Mouse (Mus musculus) urinary bladder, postnatal 36 days (tissue): ENCODE results near the gene Pabpn1l.
"Not testable (repeated sequence)": the region's sequence is repeated elsewhere in the genome, so short reads cannot be mapped to it uniquely, and the experiment has no call there.

Source experiments
- DNase-seq, 2 experiments: peaks; one replicate each; pipeline ENCODE4 v3.0.0; 2022; ENCODE audit warnings: low spot score in 2 of 2, mixed read lengths in 1 of 2

Gene Pabpn1l

GRCm38 (mm10) chr8:122648192-122648970 lies 25.8 kb upstream of the Pabpn1l start:
- no peak for DNase-seq

- no peak for DNase-seq
Measured at GRCm38 (mm10) chr8:122646337-122646736, 23.8 kb upstream of the Pabpn1l start.

GRCm38 (mm10) chr8:122644175-122644954 lies 21.8 kb upstream of the Pabpn1l start:
- no peak for DNase-seq

GRCm38 (mm10) chr8:122642071-122642470 lies 19.5 kb upstream of the Pabpn1l start:
- DNase-seq: no peak

GRCm38 (mm10) chr8:122641406-122641805 lies 18.9 kb upstream of the Pabpn1l start:
- DNase-seq: no peak

- DNase-seq: no peak
Measured at GRCm38 (mm10) chr8:122640825-122641224, 18.3 kb upstream of the Pabpn1l start.

GRCm38 (mm10) chr8:122639521-122640248 lies 17.1 kb upstream of the Pabpn1l start:
- peak; percentile 37 to 38 for DNase-seq

GRCm38 (mm10) chr8:122638601-122639000 lies 16.1 kb upstream of the Pabpn1l start:
- DNase-seq: no peak

- no peak for DNase-seq
Measured at GRCm38 (mm10) chr8:122637230-122637629, 14.7 kb upstream of the Pabpn1l start.

GRCm38 (mm10) chr8:122636803-122637175 lies 14.2 kb upstream of the Pabpn1l start:
- no peak for DNase-seq

- peak; percentile 38 to 57 for DNase-seq
Measured at GRCm38 (mm10) chr8:122635878-122636802, 13.6 kb upstream of the Pabpn1l start.

GRCm38 (mm10) chr8:122633205-122633604 lies 10.7 kb upstream of the Pabpn1l start:
- no peak for DNase-seq

GRCm38 (mm10) chr8:122632134-122632533 lies 9.6 kb upstream of the Pabpn1l start:
- not testable (repeated sequence) for DNase-seq

- DNase-seq: no peak
Measured at GRCm38 (mm10) chr8:122630696-122631095, 8.2 kb upstream of the Pabpn1l start.

- DNase-seq: no peak
Measured at GRCm38 (mm10) chr8:122629388-122629787, 6.8 kb upstream of the Pabpn1l start.

GRCm38 (mm10) chr8:122626896-122627295 lies 4.4 kb upstream of the Pabpn1l start:
- DNase-seq: no peak

GRCm38 (mm10) chr8:122625811-122626210 lies 3.3 kb upstream of the Pabpn1l start:
- no peak for DNase-seq

GRCm38 (mm10) chr8:122624653-122625052 lies 2.1 kb upstream of the Pabpn1l start:
- DNase-seq: no peak

GRCm38 (mm10) chr8:122623844-122624642 lies 1.5 kb upstream of the Pabpn1l start:
- no peak for DNase-seq

- no peak for DNase-seq
Measured at GRCm38 (mm10) chr8:122620446-122620845, 2.1 kb downstream of the Pabpn1l start.
